Mouse (Mus musculus) kidney, embryonic 14.5 days (tissue): ENCODE measurements around the gene Ubash3b. TPM values are rescaled to one million over a fixed set of nuclear protein-coding genes. Genes with fewer than 3 reads are reported as not detected.

ENCODE experiments used
- ATAC-seq: fragments of 200-750 bp; cut with Nextera tagmentation; 2 replicates; pipeline ENCODE4 v1.8.0; 2017; ENCODE audit warnings: moderate number of reproducible peaks, mild to moderate bottlenecking, moderate TSS enrichment, moderate library complexity; ENCODE audit not compliant: low FRiP score, low TSS enrichment
- H3K27ac ChIP-seq: fragments of 300-500 bp; sonication (generic); 2 replicates; pipeline ENCODE4 v1.5.1; 2014; ENCODE audit warnings: low read depth, mild to moderate bottlenecking, low read length, moderate library complexity, mixed read lengths
- H3K27me3 ChIP-seq: fragments of 300-500 bp; sonication (generic); 2 replicates; pipeline ENCODE4 v1.6.1; 2014; ENCODE audit warnings: mild to moderate bottlenecking, low read length; ENCODE audit not compliant: control insufficient read depth, insufficient read depth
- H3K36me3 ChIP-seq: fragments of 300-500 bp; sonication (generic); 2 replicates; pipeline ENCODE4 v1.6.1; 2014; ENCODE audit warnings: low read length, mixed read lengths; ENCODE audit not compliant: control insufficient read depth, insufficient read depth
- H3K4me1 ChIP-seq: fragments of 300-500 bp; sonication (generic); 2 replicates; pipeline ENCODE4 v1.6.1; 2014; ENCODE audit warnings: low read length, mixed read lengths; ENCODE audit not compliant: control insufficient read depth, insufficient read depth
- H3K4me2 ChIP-seq: fragments of 300-500 bp; sonication (generic); replicated peaks from 2 replicates; pipeline ENCODE4 v1.6.1; 2014; ENCODE audit warnings: low read depth, mild to moderate bottlenecking, low read length
- H3K4me3 ChIP-seq: fragments of 300-500 bp; sonication (generic); 2 replicates; pipeline ENCODE4 v1.5.1; 2014; ENCODE audit warnings: mild to moderate bottlenecking, low read length
- H3K9ac ChIP-seq: fragments of 300-500 bp; sonication (generic); 2 replicates; pipeline ENCODE4 v1.6.1; 2014; ENCODE audit warnings: low read depth, mild to moderate bottlenecking, low read length, moderate library complexity
- H3K9me3 ChIP-seq: fragments of 300-500 bp; sonication (generic); 2 replicates; pipeline ENCODE4 v1.6.1; 2016; ENCODE audit warnings: low read length; ENCODE audit not compliant: control insufficient read depth
- WGBS: fragments of 180-500 bp; shearing (Covaris S2); extraction: QIAGEN DNeasy Blood & Tissue Kit; methylation state at CpG from one replicate; pipeline ENCODE4 v1.1.7; 2014; 5-methylcytosine and 5-hydroxymethylcytosine counted together
- polyA plus RNA-seq: library from polyadenylated mRNA; unstranded; fragments of >200 nt; fragmentation: Nextera tagmentation; extraction: Ambion mirVana; gene quantifications from 2 replicates; pipeline ENCODE4 v1.2.1, GENCODE M21; 2014

The Ubash3b gene
- polyA plus RNA-seq, 1 experiment from 2014 or later, result 9.3 TPM

DNA sequence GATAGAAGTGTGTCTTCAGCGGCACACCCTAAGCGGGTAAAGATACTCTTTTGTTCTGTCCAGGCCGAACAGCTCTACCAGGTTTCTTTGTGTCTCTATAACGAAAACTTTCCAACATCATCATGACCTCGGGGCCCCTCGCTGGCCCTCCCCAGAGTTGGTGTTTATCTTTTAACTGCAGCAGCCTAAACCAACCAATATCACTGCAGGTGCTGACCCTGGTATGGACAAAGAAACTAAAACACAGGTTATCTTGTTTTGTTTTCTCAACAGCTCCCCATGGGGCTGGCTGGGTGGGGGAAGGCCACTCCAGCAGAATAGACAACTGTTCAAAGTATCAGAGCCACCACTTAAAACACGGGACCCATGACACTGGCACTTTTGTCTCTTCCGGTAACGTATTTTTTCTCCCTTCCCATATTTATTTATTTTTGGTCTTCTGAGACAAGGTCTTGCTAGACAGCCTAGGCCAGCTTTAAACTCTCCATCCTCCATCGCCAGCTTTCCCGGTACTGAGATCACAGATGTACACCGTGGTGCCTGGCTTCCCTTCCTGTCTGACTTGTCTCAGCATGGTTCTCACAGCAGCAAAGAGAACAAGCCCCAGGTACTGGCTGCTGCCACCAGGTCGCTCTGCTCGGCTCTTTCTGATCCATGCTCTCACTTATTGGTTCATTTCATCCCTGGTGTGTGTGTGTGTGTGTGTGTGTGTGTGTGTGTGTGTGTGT lies 81.9 kb downstream of the Ubash3b start:
- WGBS, result 61% methylated on average over 14 of the region's 14 CpGs
- H3K4me3 ChIP-seq, result no peak overlapping the region

DNA sequence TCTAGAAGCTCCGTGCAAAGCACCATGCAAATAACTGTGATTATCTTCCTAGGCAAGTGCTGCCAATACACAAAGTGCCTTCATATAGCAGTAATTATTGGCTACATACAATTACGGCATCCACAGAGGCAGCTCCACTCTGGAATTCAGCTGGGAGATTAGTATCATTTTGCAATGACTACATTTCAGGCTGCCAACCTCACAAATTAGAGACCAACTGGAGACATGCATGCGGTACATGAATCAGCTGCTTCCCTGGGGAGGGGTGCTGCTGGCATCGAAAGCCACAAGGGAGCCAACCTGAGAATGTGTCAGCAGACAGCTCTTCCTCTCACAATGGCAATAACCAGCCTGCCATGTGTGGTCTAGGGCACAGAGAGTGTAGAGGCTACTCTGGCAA lies 83.3 kb downstream of the Ubash3b start:
- Histone ChIP-seq H3K27me3 (no peaks in the 10 kb centered on the region), H3K4me1 (peaks cover 4% of the 10 kb centered on the region; the same call in 1 of the 2 replicates), H3K9me3 (no peaks in the 10 kb centered on the region), H3K9ac (no peak overlapping the region), H3K4me2 (no peak overlapping the region), H3K4me3 (no peak overlapping the region), H3K27ac (no peak overlapping the region), H3K36me3 (no peaks in the 10 kb centered on the region)
- 83% methylated on average over 4 of the region's 4 CpGs for WGBS
- no peak for ATAC-seq

More for the DNA sequence above, 81.9 kb downstream of the Ubash3b start:
- no peaks in the 10 kb centered on the region for H3K36me3 ChIP-seq
- no peaks in the 10 kb centered on the region for H3K9me3 ChIP-seq
- H3K27me3 ChIP-seq, result no peaks in the 10 kb centered on the region
- no peak overlapping the region for H3K27ac ChIP-seq
- H3K9ac ChIP-seq, result no peak overlapping the region
- ATAC-seq, result no peak
- H3K4me2 ChIP-seq, result no peak overlapping the region
- peaks cover 11% of the 10 kb centered on the region for H3K4me1 ChIP-seq

DNA sequence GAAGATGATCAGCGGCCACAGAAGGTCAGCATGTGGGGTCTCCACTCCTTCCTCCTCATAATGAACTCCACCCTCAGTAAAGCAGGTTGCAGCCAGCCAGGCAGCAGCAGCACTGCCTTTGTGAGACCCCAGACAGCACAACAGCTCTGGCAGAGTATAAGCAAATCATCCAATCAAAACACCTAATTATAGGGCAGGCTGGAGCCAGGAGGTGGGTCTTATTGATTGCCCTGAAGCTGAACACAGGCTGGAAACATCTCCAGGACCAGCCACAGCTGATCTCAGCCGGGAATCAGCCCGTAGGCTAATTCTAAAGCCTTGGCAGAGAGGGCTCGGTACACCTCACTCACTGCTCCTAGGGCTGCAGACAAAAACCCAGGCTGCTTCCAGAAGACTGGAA lies 85.3 kb downstream of the Ubash3b start:
- no peak for ATAC-seq
- WGBS, result 55% methylated on average over 4 of the region's 4 CpGs
- no peaks in the 10 kb centered on the region for H3K27me3 ChIP-seq

DNA sequence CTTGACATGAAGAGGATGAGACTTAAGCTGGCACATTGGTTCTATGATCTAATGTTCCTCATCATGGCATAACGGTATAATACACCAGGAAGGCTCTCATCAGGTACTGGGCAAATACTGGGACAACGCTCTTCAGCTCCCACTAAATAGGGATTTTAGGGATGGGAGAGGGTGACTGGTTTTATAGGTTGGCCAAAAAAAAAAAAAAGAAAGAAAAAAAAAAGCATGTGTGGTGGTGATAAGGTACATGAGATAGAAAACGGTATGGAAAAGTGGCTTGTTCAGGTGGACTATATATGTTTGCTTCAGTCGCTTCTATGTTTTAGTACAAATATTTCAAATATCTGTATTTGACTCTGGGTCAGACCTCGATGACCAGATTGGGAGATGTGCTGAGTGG lies 86.0 kb downstream of the Ubash3b start:
- Histone ChIP-seq H3K4me3 (no peak overlapping the region), H3K9me3 (no peaks in the 10 kb centered on the region), H3K9ac (no peak overlapping the region), H3K27me3 (no peaks in the 10 kb centered on the region), H3K4me2 (no peak overlapping the region), H3K27ac (no peak overlapping the region), H3K4me1 (peaks cover 7% of the 10 kb centered on the region), H3K36me3 (no peaks in the 10 kb centered on the region)
- 96% methylated on average over 5 of the region's 5 CpGs for WGBS
- no peak for ATAC-seq

More for the DNA sequence above, 85.3 kb downstream of the Ubash3b start:
- peaks cover 7% of the 10 kb centered on the region for H3K4me1 ChIP-seq
- no peaks in the 10 kb centered on the region for H3K9me3 ChIP-seq
- H3K9ac ChIP-seq, result no peak overlapping the region
- no peaks in the 10 kb centered on the region for H3K36me3 ChIP-seq
- H3K4me3 ChIP-seq, result no peak overlapping the region
- H3K27ac ChIP-seq, result no peak overlapping the region
- H3K4me2 ChIP-seq, result no peak overlapping the region

DNA sequence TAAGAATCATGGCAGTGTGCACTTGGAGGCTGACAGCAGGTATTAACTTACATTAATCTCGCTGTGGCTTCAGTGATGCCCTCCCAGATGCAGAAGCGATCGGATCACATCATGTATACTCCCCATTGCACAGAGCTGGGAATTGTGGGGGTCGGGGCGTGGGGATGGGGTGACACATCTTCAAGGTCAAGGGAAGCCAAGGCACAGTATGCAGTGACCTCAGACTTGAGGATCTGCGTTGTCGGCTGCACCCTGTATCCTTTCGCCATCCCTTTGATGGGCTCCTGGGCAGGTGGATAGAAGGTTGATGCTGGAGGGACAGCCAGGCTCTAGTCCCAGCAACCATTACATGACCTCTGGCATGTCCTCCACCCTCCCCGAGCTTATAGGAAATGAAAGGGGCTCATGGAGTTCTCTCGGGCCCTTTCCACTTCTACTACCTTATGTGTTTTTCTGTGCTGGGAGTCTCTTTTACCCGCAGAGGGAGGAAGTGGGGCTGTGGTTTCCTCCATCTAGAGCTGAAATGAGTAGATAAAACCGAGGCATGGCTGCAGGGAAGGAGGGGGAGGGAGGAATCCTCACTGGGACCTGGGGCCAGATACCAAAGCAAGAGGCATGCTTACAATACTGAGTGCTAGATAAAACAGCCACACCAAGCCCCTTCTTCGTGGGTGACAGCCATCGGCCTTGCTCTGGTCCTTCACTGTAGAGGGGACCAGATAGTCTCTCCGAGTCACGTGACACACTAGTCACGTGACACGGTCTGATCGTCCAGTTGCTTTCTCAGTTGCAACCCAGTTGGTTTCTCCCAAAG lies 88.1 kb downstream of the Ubash3b start:
- WGBS, result 84% methylated on average over 19 of the region's 19 CpGs
- H3K9ac ChIP-seq, result no peak overlapping the region
- H3K4me2 ChIP-seq, result no peak overlapping the region
- ATAC-seq, result no peak
- peaks cover 3% of the 10 kb centered on the region; the same call in 1 of the 2 replicates for H3K4me1 ChIP-seq
- no peak overlapping the region for H3K27ac ChIP-seq
- H3K27me3 ChIP-seq, result no peaks in the 10 kb centered on the region
- no peak overlapping the region for H3K4me3 ChIP-seq
- no peaks in the 10 kb centered on the region for H3K36me3 ChIP-seq
- H3K9me3 ChIP-seq, result no peaks in the 10 kb centered on the region

DNA sequence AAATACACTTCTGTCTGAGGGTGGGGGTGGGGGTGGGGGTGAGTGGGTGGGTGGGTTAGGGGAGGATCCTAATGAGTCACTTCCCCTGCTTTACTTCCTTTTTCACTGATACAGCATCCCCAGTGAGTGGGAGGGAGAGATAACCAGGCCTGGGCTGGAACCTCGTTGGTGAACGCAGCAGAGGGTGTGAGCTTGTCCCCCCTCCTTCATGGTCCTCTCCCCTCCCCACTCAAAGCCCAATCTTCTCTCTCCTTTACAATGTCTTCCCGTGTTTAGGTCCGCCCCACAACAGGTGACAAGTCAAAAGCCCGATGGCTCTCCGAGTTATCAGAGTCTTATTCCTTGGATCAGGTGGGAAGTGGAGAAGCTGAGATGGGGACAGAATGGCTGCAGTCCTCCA lies 88.7 kb downstream of the Ubash3b start:
- H3K27ac ChIP-seq, result no peak overlapping the region
- ATAC-seq, result no peak
- WGBS, result 46% methylated on average over 6 of the region's 6 CpGs
- H3K27me3 ChIP-seq, result no peaks in the 10 kb centered on the region
- H3K9me3 ChIP-seq, result no peaks in the 10 kb centered on the region
- no peaks in the 10 kb centered on the region for H3K36me3 ChIP-seq
- H3K9ac ChIP-seq, result no peak overlapping the region
- no peak overlapping the region for H3K4me2 ChIP-seq
- peaks cover 3% of the 10 kb centered on the region; the same call in 1 of the 2 replicates for H3K4me1 ChIP-seq
- H3K4me3 ChIP-seq, result no peak overlapping the region

DNA sequence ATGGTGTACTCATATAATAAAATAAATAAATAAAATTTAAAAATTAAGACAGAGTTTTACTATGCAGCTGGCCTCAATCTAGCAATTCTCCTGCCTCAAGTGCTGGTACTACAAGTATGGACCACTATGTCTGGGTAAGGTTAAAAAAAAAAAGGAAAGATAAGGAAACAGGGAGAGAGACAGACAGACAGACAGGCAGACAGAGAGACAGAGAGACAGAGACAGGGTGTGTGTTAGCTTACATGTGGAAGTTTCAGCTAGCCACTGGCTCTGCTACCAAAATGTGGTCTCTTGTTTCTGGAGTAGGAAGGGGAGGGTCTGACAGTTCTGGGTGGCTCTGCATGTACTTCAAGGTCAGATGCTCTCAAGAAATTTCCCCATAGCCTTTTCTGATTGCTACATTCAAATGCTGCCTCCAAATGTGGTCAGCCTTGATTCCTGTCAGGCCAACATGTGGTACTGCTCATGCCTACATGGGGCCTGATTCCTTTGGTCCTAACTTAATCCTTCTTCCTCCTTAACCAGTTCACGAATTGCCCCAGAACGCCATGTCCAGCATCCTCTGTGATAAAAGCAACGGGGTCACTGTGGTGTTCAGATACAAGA lies 89.5 kb downstream of the Ubash3b start:
- no peaks in the 10 kb centered on the region for H3K9me3 ChIP-seq
- H3K27ac ChIP-seq, result no peak overlapping the region
- H3K9ac ChIP-seq, result no peak overlapping the region
- H3K4me3 ChIP-seq, result no peak overlapping the region
- no peaks in the 10 kb centered on the region for H3K27me3 ChIP-seq
- H3K4me2 ChIP-seq, result no peak overlapping the region
- H3K36me3 ChIP-seq, result no peaks in the 10 kb centered on the region
- H3K4me1 ChIP-seq, result peaks cover 3% of the 10 kb centered on the region; the same call in 1 of the 2 replicates
- ATAC-seq, result no peak
- 68% methylated on average over 3 of the region's 3 CpGs for WGBS

DNA sequence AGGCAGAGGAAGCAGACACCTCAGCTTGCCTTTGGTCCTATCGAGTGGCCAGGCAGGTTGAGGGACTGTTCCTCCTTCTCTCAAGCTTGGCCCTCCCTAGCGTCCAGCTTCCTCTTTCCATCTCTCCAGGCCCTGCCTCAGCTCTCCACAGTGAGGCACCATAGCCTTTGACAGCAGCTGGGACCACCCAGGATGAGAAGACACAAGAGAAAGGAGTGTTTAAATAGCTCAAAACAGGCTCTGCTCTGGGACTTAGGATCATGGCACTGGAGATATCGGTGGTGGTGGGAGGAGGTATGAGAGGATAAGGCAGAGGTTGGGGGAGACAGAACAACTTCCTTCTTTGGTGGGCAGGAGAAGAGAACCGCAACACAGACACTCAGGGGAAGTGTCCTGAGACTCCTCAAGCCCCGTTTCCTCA lies 90.7 kb downstream of the Ubash3b start:
- H3K9ac ChIP-seq, result no peak overlapping the region
- peak; percentile 33; the same call in 1 of the 2 replicates for ATAC-seq
- no peaks in the 10 kb centered on the region for H3K36me3 ChIP-seq
- no peaks in the 10 kb centered on the region for H3K9me3 ChIP-seq
- H3K4me1 ChIP-seq, result peaks cover 3% of the 10 kb centered on the region; the same call in 1 of the 2 replicates
- no peak overlapping the region for H3K27ac ChIP-seq
- no peak overlapping the region for H3K4me2 ChIP-seq
- no peaks in the 10 kb centered on the region for H3K27me3 ChIP-seq
- no peak overlapping the region for H3K4me3 ChIP-seq
- WGBS, result 65% methylated on average over 5 of the region's 5 CpGs
